Mouse (Mus musculus) thymus, adult 2 months (tissue): ENCODE data around the gene Nos3. TPM values are rescaled to one million over a fixed set of nuclear protein-coding genes. Genes with fewer than 3 reads are reported as not detected.

Experiments
- DNase-seq: peaks from one replicate; pipeline ENCODE4 v3.0.0; 2021
- H3K27ac ChIP-seq: fragments of 200-500 bp; 2 replicates; pipeline ENCODE4 v1.5.1; 2012; ENCODE audit warnings: low read length, control low read depth; ENCODE audit not compliant: control insufficient read depth, insufficient read depth
- H3K27me3 ChIP-seq: fragments of 200-500 bp; 2 replicates; pipeline ENCODE4 v1.6.1; 2012; ENCODE audit warnings: mild to moderate bottlenecking, low read length, moderate library complexity, mixed read lengths; ENCODE audit not compliant: control insufficient read depth, insufficient read depth
- H3K36me3 ChIP-seq: fragments of 200-500 bp; 2 replicates; pipeline ENCODE4 v1.6.1; 2012; ENCODE audit warnings: mild to moderate bottlenecking, low read length, moderate library complexity; ENCODE audit not compliant: control insufficient read depth, insufficient read depth
- H3K4me1 ChIP-seq: fragments of 200-500 bp; replicated peaks from 2 replicates; pipeline ENCODE4 v1.6.1; 2012; ENCODE audit warnings: low read length; ENCODE audit not compliant: control insufficient read depth, insufficient read depth
- H3K4me3 ChIP-seq: fragments of 200-500 bp; 2 replicates; pipeline ENCODE4 v1.5.1; 2012; ENCODE audit warnings: mild to moderate bottlenecking, low read length, control low read depth, moderate library complexity; ENCODE audit not compliant: control insufficient read depth, insufficient read depth
- CTCF ChIP-seq: fragments of 200-500 bp; IDR thresholded peaks from 2 replicates; pipeline ENCODE4 v1.5.1; 2012; ENCODE audit warnings: mild to moderate bottlenecking, control low read depth, low read length, moderate library complexity, borderline replicate concordance; ENCODE audit not compliant: control insufficient read depth, poor library complexity, insufficient read depth; ENCODE audit errors: extremely low read depth
- POLR2A ChIP-seq: fragments of 200-500 bp; IDR thresholded peaks from 2 replicates; pipeline ENCODE4 v1.6.1; 2012; ENCODE audit warnings: mild to moderate bottlenecking, low read length, control low read depth, moderate library complexity; ENCODE audit not compliant: control insufficient read depth, poor library complexity, insufficient read depth; ENCODE audit errors: extremely low read depth
- WGBS: fragments of 180-500 bp; shearing (Covaris S2); methylation state at CpG from one replicate; pipeline ENCODE4 v1.1.7; 2018; 5-methylcytosine and 5-hydroxymethylcytosine counted together
- polyA plus RNA-seq: library from polyadenylated mRNA; depleted of rRNA; stranded (reverse); fragments of >200 nt; gene quantifications from 2 replicates; pipeline ENCODE4 v1.2.3, GENCODE M21; 2012

The Nos3 gene
- polyA plus RNA-seq, 1 experiment, result 5.7 TPM

DNA sequence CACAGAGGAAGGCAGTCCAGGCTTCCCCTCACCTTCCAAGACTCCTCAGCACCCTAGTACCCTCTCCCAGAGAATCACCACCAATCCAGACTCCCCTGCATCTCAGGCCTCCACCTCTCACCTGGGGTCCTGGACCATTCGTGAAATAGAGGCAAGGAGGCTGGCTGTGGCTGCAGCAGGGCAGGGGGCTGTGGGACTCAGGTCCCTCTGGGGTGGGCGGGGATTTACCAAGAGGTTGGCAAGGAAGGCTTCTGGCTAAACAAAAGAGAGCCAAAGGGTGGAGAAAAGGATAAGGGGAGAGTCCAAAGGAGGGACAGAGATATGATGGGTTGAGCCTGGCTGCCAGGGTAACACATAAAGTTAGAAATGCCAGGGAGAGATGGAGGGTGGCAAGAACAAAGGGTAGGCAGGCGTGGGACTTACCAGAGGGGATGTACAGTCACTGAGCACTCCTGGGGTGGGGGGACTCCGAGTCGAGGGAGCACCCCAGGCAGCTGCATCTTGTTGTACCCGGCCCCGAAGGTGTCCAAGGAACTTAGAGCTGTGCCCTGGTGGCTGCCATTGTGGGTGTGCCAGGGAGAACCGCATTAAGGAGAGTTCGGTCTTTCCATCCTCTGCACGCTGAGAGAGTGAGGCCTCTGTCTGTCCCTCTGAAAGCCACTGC is 21.4 kb downstream of the Nos3 start:
- no peak for DNase-seq
- TF ChIP-seq POLR2A, result no peak
- no peak for TF ChIP-seq CTCF
- Histone ChIP-seq H3K4me1 (peaks cover 45% of the 10 kb centered on the region), H3K27me3 (no peaks in the 10 kb centered on the region), H3K27ac (no peak overlapping the region), H3K4me3 (no peak overlapping the region), H3K36me3 (no peaks in the 10 kb centered on the region)
- WGBS, result 93% methylated on average over 10 of the region's 10 CpGs

DNA sequence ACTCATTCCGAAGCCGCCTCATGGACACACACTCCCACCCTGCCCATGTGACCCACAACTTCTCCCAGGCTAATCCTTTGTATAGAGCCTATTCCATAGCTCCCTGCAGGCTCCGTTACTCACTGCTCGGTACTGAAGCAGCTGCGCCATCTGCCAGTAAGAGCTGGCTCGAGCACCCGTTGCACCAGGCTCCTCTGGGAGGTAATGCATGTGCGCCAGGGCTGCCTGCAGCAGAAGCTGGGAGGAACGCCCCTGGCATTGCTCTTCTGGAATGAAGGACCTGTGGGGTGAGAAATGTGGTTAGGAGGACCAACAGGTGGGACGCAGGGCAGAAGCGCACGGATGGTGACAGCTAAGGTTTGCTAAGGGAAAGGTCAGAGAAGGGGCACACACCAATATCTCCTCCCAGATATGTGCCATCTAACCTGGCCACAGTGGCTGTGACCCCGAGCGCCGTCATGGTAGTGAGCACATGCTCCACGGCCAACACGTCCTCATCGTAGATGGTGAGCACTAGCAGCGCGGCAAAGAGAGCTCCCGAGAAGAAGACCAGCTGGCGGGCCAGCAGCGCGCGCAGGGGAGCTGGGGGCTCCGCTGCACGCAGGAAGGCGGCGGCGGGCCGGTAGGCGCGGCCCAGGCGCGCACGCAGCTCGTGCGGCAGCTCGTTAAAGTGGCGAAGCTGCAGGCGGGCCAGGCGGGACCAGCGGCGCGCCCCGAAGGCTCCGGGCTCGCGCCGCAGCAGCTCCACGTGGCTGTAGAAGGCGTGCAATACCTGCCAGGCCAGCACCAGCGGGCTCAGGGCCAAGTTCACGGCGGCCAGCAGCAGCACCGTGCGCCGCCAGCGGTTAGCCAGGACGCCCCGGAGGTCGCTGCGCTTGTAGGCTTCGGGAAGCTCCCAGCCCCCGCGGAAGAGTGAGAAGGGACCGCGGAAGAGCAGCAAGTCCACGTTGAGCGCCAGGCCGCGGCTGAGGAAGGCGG is 22.9 kb downstream of the Nos3 start:
- Histone ChIP-seq H3K27me3 (no peaks in the 10 kb centered on the region), H3K4me1 (peaks cover 45% of the 10 kb centered on the region), H3K27ac (no peak overlapping the region), H3K4me3 (peak overlapping the region; percentile 61), H3K36me3 (no peaks in the 10 kb centered on the region)
- TF ChIP-seq POLR2A, result no peak
- no peak for TF ChIP-seq CTCF
- 3% methylated on average over 73 of the region's 73 CpGs for WGBS
- DNase-seq, result peak; percentile 40

DNA sequence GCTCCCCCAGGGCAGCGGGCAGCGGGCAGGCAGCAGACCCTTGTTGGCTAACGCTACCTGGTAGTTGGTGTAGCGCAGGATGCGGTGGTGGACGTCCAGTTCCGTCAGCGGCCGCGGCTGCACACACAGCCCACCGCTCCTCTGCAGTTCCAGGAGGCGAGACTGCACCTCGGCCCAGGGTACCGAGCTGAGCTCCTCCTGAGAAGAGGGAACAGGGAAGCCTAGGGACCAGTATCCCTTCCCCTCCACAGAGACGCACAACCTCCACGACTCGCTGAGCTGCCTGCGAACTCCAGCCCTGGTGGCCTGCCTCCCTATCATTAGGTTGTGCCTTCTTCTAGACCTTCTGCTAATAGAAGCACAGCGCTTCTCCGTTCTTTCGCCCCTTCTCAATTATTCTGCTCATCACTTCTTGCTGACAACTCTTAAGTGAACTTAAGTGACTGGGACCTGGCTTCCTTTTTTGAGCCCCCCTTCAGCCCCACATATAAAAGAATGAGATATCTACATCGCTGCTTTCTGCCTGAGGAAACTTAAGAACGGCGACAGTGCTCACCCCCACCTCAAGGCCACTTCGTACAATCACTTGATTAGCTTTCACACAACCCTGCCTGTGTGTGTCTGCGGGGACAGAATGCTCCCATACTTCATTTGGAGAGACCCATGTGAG is 23.8 kb downstream of the Nos3 start:
- Histone ChIP-seq H3K36me3 (no peaks in the 10 kb centered on the region), H3K4me3 (peak overlapping the region; percentile 61), H3K4me1 (peaks cover 40% of the 10 kb centered on the region), H3K27ac (no peak overlapping the region), H3K27me3 (no peaks in the 10 kb centered on the region)
- DNase-seq, result no peak
- no peak for TF ChIP-seq POLR2A
- TF ChIP-seq CTCF, result no peak
- WGBS, result 30% methylated on average over 26 of the region's 26 CpGs

DNA sequence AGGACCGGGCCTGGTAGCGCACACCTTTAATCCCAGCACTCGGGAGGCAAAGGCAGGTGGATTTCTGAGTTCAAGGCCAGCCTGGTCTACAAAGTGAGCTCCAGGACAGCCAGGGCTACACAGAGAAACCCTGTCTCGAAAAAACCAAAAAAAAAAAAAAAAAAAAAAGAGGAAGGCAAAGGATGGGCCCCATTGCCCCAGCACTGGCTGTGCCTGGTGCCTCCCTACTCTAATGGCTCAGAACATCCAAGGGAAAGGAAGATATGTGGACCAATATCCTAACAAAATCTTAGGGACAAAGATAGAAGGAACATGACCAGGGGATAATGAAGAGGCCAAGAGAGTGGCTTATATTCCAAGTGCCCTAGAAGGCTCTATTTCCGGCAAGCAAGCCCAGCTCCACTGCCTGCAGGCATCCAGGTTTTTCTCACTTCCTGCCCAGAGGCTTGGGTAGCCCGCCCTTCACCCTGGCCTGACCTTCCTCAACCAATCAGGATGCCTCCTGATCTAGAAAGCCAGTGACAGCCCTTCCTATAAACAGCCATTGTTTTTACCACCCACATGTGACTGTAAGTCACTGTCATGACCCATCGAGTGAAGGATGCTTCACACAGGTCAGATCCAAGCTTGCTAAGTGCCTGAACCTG is 24.5 kb downstream of the Nos3 start:
- Histone ChIP-seq H3K27me3 (no peaks in the 10 kb centered on the region), H3K4me3 (no peak overlapping the region), H3K27ac (no peak overlapping the region), H3K36me3 (no peaks in the 10 kb centered on the region), H3K4me1 (peaks cover 34% of the 10 kb centered on the region)
- peak; percentile 36 for DNase-seq
- no peak for TF ChIP-seq POLR2A
- 52% methylated on average over 7 of the region's 7 CpGs for WGBS

DNA sequence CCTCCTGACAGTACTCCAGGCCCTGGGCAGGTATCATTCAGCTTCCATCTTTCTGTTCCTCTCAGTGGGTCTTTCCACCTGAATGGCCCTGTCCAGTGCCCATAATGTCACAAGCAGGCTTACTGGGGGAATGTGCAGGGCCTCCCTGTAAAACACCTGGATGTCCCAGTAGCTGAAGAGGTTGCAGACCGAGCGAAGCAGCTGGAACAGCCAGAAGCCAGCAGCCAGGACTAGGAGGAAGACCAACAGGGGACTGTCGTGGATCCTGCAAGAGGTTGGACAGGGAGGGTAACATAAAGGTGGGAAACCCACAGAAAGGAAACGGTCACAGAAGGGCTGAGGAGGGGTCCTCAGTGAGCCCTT is 25.0 kb downstream of the Nos3 start:
- DNase-seq, result no peak
- no peak overlapping the region for H3K4me3 ChIP-seq
- no peak overlapping the region for H3K27ac ChIP-seq
- no peak for TF ChIP-seq POLR2A
- no peaks in the 10 kb centered on the region for H3K27me3 ChIP-seq
- H3K36me3 ChIP-seq, result no peaks in the 10 kb centered on the region
- WGBS, result 89% methylated on average over 4 of the region's 4 CpGs
- H3K4me1 ChIP-seq, result peaks cover 29% of the 10 kb centered on the region

DNA sequence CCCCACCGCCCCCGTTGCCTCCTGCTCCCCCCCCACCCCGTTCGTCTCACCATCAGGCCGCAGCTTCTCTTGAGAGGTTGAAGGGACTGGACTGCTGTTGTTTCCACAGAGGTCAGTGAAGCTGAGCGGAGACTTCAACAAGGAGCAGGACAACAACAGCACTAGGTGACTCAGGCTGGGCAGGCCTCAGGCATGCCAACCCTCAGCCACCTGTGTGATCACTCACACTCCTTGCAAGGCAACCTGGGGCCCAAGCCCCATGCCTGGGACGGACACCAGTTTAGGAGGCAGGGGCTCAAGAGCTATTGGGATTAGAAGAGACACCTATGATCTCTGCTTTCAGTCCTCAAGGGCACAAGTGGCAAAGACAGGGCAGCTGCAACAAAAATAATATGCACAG is 27.3 kb downstream of the Nos3 start, which contains the start of gene Atg9b:
Atg9b (minus strand) TSS at position 280 of the 400 bp plus-strand sequence.
- Histone ChIP-seq H3K27me3 (no peaks in the 10 kb centered on the region), H3K4me1 (peaks cover 28% of the 10 kb centered on the region), H3K27ac (no peak within 1 kb of the TSS), H3K4me3 (no peak within 1 kb of the TSS), H3K36me3 (no peaks in the 10 kb centered on the region)
- DNase-seq, result no peak
- WGBS, result 97% methylated on average over 7 of the region's 7 CpGs
- TF ChIP-seq POLR2A (no peak), CTCF (no peak)
